Mouse (Mus musculus) thymus, postnatal 0 days (tissue): ENCODE data around the gene Fam163b. TPM values are rescaled to one million over a fixed set of nuclear protein-coding genes. Genes with fewer than 3 reads are reported as not detected.

Experiments
- DNase-seq: peaks from one replicate; pipeline ENCODE4 v3.0.0-alpha.2; 2015; ENCODE audit warnings: low spot score
- polyA plus RNA-seq: library from polyadenylated mRNA; unstranded; fragments of >200 nt; fragmentation: Nextera tagmentation; extraction: Ambion mirVana; gene quantifications from 2 replicates; pipeline ENCODE4 v1.2.1, GENCODE M21; 2015

The Fam163b gene
- polyA plus RNA-seq = 1.2 and 1.4 TPM in 2 replicates

DNA sequence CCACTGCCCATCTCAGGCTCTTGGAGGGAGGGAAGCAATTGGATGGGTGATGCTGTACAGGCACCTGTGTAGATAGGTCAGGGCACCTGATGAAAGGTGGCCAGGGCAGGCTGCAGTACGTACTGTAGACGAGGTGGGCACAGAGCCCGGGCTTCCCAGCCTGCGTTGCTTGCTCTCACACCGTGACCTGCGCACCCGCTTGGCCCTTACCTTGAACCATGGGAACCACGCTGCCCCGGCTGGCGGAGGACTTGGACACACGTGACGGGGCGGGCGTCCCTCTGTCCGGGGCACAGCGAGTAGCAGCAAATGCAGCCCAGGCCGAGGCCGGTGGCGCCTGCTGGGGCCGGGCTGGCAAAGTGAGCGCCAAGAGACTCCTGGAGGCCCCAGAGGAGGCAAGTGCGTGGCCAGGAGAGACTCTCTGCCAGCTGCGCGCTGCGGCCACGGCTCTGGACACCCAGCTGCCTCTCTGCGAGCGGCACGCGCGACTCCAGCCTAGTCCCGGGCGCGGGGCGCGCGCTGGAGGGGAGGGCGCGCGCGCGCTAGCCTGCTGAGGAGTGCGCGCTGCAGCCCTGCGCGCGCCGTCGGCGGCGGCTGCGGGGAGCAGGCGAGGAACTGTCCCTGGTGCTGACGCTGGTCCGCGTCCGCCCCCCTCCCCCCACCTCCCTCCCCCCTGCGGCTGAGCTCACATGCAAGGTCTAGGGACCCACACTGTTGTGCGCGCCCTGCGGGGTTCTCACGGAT lies at the start of gene Fam163b:
Gene Fam163b, minus strand, starts transcription at position 542 of the 744 bp plus-strand sequence.
- peak; percentile 85 for DNase-seq

DNA sequence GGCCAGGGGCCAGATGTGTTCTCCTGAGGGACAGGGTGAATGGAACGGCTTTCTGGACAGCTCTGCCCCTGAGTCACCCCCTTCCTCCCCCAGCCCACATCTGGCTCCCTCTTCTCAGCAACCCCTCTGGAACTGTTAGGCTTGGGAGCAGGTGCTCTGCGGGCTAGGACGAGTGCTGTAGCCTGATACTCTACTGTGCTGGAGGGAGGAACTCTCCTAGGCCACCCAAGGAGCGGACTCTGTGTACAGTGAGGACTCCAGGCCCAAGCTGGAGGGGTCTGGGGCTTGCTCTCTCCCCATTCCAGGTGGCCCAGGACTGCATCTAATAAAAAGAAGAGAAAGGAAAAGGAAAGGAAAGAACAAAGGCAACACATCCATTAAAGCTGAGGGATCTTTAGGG lies 47.7 kb upstream of the Fam163b start:
- DNase-seq = no peak

- no peak for DNase-seq
These were observed 45.2 kb upstream of the Fam163b start for GRCm38 (mm10) chr2:27187531-27187930.

DNA sequence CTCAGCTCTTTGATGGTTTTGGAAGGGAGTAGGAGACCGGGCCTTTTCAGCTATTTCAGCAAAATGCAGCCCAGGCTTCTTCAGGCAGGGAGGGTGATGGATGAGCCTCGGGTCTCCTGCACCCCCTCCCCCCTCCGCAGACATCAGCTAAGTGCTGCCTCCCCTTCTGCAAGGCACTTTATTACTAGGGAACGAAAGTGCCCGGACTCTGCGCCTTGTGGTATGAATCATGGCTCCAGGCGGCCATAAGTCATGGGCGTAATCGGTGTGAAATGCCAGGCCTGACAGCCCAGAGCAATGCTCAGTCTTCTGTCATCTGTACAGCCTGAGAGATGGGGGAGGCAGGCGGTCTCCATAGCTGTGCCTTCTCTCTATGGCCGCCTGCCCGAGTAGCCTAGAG lies 41.4 kb upstream of the Fam163b start:
- no peak for DNase-seq

- no peak for DNase-seq
These were observed 39.6 kb upstream of the Fam163b start for GRCm38 (mm10) chr2:27181907-27182306.

- no peak for DNase-seq
These were observed 36.8 kb upstream of the Fam163b start for GRCm38 (mm10) chr2:27179101-27179500.

DNA sequence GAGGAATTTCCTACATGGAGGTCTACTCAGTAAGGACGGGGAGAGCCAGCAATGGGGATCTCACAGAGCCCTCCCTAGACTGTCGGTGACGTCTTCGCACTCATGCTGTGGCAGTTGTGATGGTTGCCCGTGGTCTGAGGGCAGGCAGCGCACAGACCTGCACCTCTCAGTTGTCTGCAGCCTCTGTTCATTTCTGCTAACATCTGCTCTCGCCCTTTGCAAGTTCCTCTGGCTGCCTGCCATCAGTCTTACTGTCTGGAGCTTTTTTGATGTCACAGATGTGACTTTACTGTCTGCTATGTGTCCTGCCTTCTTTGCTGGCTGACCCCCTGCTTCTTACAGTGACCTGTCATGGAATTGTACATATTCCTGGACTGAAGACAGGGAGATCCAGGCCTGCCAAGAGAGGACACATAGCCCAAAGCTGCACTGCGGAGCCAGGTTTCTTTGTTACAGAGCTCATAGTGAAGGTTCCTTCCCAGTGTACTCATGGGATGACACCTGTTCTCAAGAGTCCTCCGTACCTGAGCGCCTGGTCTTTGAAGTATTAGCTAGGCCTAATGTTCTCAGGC lies 33.5 kb upstream of the Fam163b start:
- DNase-seq = peak; percentile 39

DNA sequence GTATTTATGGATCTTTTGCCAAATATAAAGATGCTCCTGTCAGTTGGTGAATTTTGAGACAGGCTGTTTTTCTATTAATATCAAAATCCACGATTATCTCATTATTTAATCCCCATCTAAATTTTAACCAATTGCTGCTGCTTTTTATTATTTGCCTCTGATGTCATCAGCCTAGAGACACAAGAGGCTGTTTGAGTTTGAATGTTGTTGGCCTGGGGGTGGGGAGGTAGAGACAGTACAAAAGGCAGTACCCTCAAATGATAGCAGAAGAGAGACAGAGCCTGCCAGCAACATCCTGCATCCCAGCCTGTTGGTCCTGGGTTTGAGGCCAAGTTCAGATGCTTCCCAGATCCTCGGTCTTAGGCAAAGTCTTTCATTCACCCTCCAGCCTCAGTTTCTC lies 32.0 kb upstream of the Fam163b start:
- no peak for DNase-seq

DNA sequence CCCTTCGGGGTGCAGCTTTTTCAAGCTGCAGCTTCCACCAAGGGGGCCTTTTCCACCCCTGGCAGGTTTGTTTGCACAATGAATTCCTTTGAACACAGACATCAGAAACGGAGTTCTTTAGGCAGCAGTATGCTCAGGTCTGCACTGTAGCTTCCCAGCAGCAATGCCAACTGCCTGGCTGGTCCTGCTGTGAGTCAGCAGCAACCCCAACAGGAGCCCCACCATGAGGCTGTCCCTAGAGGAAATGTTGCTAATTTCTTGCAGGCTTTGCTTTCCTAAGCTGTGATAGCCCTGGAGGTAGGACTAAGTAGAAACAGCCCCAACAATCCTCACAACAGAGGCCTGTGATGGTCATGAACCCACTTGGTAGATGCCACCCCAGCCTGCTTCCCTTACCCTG lies 24.7 kb upstream of the Fam163b start:
- DNase-seq = no peak

DNA sequence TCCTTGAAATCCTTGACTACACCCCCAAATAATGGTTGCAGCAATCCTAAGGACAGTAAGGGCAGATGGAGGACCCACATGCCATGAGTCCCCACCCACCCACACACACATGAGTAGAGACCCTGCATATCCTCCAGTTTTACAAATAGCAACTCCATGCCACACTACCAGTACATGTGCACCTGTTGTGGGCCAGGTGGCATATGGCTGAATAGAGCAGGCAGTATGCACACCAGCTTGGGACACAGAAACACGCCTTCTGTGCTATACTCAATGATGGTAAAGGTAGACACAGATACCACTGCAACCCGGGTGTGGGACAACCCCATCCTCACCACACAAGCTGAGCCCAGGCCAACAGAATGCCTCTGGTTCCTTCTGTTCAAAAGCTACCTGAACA lies 23.8 kb upstream of the Fam163b start:
- DNase-seq = peak; percentile 42

DNA sequence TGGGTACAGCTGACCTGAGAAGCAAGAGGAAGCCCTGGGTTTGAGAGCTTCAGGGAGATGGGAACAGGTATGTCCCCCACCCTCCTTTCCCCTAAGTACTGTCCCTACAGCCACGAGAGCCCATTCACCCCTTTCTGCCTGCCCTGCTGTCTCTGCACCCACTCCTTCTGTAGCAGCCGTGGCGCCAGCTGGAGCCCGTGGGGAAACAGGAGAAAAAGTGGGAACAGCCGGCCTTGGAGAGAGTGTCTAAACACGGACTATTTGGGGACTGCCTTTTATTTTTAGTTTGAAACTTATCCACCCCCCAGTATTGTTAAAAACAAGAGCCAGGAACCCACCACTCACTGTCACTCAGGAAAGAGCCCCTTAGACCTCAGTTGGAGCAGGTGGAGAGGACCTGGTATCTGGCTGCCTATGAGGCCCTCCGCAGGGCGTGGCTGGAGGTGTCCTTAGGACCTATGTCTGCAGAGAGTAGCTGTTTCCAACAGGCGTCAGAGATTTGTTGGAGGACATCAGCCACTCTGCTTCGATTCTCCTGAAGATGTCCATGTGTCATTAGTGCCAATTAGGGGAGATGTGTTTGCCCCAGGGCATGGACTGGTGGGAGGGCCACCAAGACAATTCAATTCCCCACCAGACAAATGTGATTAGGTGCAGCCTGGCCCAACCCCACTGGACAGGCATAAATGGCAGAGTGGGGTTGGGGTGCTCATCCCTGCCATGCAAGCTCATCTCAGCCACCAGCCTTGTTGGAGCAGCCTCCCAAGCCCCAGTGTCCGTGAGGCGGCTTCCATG lies 22.7 kb upstream of the Fam163b start, which contains the start of gene Dbh:
Gene Dbh, plus strand, starts transcription at position 438 of the 795 bp plus-strand sequence.
- no peak for DNase-seq

DNA sequence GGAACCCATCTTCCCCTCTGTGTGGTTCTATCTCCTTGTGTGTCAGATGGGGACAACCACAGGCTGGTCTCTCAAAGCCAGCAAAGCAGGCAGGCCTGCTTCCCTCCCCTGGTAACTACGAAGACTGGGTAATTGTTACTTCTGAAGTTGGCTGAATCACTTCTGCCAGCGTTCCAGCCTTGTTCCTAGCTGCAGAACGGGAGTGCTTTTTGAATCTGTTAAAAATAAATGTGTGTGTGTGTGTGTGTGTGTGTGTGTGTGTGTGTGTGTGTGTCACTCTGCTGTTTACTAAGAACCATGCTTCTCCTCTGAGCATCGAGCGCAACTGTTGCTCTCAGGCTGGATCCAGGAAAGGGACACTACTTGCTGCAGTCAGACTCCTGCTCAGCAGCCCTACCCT lies 21.6 kb upstream of the Fam163b start:
- DNase-seq = no peak

DNA sequence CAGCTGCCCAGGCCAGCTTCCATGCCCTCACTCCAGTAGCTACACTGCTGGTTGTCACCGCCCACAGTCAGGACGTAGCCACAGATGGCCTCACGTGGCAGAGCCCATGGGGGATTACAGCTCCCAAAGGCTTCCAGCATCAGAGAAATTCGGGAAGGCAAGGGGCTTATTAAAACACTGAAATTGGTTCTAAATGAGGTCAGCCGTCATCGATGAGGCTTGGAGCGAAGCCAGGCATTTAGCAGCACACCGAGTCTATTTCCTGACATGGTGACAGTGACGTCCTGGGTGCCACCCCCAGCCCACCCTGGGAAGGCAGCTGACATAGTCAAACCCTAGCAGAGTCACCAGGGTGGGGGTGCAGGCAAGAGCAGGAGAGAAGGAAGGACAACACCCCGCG lies 20.4 kb upstream of the Fam163b start:
- no peak for DNase-seq

- no peak for DNase-seq
These were observed 19.2 kb upstream of the Fam163b start for GRCm38 (mm10) chr2:27161526-27161925.

DNA sequence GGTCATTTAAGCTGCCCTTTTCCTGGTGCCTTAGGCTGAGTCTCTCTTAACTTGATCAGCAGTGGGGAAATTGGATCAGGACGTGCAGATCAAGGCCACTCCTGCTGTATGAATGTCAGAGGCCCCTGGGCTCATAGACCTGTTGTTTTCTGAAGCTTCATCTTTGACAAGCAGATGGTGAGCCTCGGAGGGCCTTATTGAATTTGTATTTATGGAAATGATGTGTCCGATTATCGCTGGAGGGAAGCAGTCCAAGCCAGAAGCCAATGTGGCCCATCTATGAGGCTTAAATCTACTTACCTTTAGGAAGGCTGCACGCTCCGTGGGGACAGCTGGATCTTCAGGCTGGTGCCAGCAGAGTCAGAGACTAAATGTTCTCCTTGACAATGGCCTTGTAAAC lies 14.3 kb upstream of the Fam163b start:
- no peak for DNase-seq

- DNase-seq = no peak
These were observed 12.3 kb upstream of the Fam163b start for GRCm38 (mm10) chr2:27154466-27155185.

- no peak for DNase-seq
These were observed 7.2 kb upstream of the Fam163b start for GRCm38 (mm10) chr2:27149457-27149856.

- no peak for DNase-seq
These were observed 4.5 kb upstream of the Fam163b start for GRCm38 (mm10) chr2:27146840-27147239.

GRCm38 (mm10) chr2:27144957-27145356 lies 2.7 kb upstream of the Fam163b start:
- DNase-seq = no peak

DNA sequence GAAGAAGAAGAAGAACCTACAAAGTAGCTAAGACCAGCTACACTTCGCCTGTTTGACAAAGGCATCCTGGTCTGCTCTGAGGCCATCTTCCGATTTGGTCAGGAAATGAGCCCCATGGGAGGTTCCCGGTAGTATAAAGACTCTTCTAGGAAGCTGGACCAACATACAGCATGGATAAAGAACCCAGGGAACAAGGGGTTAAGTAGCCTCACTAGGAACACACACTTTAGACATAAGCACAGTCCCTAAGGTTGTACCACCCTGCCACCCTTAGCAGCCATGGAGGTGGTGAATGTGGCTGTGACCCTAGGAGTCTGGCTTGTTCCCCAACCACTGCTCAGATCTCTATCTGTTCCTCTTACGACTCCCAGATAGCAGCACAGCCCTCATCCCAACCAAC lies 3.9 kb downstream of the Fam163b start:
- no peak for DNase-seq

DNA sequence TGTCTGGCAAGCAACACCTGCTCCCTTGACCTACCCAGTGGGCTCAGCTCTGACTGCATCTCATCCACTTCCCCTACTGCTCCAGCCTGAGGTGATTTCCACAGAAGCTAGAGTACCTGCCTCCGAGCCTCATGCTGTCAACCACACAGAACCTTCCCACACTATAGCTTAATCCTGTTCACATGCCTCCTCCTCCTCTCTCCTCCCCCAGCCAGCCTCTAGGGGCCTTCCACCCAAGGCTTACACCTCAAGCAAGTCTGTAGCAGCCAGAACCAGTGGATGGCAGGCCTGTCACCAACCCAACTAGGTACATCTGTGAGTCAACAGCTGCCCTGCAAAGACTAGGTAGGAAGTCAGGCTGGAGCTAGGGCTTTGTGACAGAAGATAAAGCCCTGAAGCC lies 5.5 kb downstream of the Fam163b start:
- no peak for DNase-seq

- DNase-seq = no peak
These were observed 6.0 kb downstream of the Fam163b start for GRCm38 (mm10) chr2:27136336-27136735.
